Mouse (Mus musculus): ENCODE measurements around the gene Stoml1.

Stoml1 gene

DNA sequence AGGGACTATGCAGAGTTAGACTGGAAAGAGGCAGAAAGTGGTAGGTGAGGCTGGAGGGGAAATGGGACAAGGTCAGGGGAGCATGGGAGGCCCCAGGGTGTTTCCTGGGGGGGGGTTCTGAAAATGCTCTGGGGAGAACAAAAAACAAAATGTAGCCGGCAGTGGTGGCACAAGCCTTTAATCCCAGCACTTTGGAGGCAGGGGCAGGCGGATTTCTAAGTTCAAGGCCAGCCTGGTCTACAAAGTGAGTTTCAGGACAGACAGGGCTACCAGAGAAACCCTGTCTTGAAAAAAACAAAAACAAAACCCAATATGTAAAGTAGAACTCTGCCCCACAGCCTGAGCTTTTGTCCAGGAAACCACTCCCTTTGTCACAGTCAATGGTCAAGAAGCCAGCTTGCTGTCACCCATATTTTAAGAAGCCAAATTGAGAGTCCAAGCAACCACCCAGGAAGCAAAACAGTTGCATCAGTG is 19.1 kb downstream of the Stoml1 start:
- no peak for DNase-seq (ENCODE audit: low spot score in 2 of 2)

DNA sequence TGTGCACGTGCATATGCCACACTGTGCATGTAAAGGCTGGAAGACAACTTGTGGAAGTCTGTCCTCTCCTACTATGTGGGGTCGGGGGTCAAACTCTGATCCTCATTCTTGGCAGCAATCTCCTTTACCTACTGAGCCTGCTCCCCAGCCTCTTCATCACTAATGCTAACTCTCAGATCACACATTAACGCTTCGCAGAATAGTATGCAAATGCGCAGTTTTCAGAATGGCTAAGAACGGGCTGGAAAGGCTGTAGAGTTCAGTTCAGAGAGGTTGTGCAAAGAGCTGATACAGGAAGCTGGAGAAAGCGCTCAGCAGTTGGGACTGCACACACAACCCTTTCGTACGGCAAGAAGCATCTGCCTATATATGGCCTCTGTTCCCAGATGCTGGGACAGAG is 19.9 kb downstream of the Stoml1 start:
- DNase-seq (ENCODE audit: low spot score in 2 of 2), result no peak

DNA sequence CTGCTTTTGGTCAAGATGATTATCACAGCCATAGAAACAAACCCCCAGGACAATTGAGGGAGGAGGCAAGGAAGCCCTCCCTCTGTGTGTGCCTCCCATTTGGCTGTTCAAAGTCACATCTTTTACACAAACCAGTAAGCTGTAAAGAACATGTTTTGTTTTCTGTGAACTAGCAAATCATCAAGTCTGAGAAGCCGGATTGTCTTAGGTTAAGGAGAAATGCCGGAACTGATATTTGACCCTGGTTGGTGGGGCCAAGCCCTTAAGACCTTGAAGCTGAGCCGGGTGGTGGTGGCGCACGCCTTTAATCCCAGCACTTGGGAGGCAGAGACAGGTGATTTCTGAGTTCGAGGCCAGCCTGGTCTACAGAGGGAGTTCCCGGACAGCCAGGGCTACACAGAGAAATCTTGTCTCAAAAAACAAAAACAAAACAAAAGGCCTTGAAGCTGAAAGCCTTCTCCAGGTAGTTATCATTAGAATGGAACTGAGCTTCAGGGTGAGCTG is 21.2 kb downstream of the Stoml1 start:
- no peak for DNase-seq (ENCODE audit: low spot score in 2 of 2)

DNA sequence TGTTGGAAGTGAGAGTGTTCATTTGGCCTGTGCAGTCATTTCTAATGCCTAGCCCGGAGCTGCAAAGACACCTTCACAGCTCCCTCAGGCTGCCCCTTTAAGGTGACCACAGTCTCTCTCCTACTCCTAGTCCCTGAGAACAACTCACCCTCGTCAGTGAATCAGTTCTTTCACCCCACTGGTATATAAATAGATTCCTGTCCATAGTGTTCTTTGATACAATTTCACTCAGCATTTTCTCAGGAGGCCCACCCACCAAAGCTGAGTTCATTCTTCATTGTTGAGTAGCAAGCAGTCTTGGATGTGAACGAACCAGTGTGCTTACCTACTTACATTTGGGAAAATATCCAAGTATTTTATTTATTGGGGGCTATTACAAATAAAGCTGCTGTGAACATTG is 21.7 kb downstream of the Stoml1 start:
- DNase-seq (ENCODE audit: low spot score in 2 of 2), result no peak

DNA sequence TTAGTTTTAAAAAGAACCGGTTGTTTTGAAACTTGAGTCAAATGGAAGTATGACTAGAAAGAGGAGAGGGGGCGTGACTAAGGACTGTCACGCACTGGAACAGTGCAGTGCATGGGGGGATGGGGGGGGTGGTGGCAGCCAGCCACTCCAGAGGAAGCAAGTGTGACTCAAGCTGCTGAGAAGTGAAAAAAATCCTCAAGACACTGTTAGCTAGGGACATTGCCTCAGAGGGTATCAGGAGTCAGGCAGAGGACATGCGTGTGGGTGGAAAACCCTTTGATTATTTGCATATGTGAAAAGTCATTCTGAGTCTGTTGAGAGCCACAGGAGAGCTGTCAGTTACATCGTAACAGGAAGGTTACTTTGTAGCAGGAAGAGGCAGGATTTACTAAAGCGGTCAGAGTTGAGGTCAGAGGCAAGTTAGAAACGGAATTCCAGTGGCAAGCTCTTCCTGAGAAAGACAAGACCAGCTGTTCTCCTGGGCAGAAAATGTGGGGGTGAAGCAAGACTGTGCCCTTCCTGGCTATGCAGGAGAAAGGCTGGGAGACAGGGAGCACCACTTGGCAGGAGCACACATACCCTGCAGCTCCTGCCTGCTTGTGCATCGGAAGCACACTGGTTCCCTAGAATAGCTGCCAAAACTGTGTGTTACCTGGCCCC is 22.3 kb downstream of the Stoml1 start:
- no peak for DNase-seq (ENCODE audit: low spot score in 2 of 2)

DNA sequence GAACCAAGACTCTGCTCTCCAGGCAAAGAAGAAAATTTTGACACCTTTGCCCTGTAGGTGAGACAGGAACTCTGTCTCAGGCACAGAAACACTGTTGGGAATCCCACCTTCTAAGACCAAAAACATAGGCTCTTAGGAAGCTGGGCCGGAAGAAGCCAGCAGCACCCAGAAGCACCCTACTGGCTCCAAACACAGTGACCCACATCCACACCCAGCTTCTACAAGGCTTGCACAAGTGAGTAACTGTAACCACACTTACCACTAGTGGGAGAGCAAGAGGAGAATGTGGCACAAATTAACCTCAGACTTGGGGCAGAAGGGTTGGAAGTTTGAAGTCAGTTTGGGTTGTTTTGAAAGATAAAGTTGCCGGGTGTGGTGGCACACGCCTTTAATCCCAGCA is 22.8 kb downstream of the Stoml1 start:
- DNase-seq (ENCODE audit: low spot score in 2 of 2), result no peak

DNA sequence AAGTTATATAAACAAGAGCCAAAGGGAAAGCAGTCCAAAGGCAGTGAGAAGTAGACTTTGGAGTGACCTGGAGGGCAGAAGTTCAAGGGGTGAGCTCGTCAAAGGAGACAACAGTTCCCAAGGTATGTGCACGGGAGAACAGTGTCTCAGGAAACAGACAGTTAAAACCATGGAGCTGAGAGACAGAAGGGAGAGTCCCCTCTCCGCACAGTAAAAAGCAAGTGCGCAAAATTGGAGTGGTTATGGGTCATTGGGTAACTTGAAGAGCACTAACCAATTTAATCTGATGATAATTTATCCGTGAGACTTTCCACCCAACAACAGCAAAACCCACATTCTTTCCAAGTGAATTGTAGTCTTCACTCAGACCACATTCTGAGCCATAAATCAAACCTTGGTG is 23.4 kb downstream of the Stoml1 start:
- DNase-seq (ENCODE audit: low spot score in 2 of 2), result no peak

DNA sequence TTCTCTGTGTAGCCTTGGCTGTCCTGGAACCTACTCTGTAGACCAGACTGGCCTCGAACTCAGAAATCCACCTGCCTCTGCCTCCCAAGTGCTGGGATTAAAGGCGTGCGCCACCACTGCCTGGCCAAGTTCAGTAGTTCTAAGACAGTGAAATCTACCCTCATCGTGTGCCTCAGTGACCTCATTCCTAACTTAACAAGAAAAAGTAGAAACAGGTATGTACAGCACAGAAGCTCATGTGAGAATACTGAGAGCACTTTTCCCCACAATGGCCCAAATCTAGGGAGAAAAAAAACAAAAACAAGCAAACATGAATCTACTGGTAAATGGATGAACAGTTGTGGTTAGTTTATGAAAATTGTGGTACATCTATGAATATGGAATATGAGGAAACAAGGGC is 25.3 kb downstream of the Stoml1 start:
- no peak for DNase-seq (ENCODE audit: low spot score in 2 of 2)

DNA sequence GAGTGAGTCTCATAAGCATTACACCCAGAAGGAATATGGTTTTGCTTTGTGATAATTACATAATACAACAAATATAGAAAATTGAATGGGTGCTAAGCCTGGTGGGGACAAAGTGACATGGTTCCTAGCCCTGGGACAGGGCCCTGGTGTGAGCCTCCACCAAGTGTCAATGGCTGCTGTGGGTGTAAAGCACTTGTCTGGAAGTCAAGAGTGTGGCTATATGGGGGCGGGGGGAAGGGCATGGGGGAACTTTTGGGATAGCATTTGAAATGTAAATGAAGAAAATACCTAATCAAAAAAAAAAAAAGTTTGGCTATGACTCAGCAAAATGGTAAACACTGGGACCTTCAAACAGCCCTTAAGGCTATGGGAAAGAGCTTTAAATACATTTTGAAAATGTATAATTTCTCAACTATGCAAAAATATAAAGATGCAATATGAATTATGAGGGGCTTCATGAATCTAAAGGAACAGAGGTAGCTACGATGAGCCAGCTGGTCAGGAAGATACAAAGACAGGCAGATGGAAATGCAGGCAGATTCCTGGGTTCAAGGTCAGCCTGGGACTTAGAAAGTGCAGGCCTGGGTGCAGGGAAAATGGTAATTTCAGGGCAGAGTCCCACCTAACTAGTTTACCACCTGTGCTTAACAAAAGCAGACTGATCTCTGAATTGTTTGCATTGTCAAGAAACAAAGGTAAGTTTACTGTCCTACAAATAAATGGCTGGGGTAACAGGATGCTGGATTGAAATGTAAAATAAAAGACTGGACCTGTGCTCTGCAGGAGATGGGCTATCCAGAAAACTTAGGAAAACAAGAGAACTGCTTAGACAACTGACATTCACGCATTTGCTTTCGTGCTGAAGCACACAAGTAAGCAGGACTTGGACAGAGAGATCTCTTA is 26.1 kb downstream of the Stoml1 start:
- DNase-seq (ENCODE audit: low spot score in 2 of 2), result no peak

DNA sequence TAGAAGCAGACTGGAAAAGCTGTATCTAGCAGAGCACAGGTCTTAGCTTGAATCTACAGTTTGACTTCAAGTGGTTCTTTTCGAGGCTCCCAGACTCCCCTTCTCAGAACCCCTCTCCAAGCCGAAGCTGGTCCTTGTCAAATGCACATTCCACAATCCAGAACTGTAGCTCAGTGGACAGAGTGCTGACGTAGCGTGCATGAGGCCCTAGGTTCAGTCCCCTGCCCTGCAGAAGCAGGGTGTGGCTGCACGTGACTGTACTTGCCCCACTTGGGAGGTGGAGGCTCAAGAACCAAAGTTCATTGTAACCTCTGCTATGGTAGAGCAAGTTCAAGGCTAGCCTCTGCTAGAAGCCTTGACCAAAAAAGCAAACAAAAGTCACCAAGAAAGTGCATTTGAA is 26.8 kb downstream of the Stoml1 start:
- DNase-seq (ENCODE audit: low spot score in 2 of 2), result no peak

DNA sequence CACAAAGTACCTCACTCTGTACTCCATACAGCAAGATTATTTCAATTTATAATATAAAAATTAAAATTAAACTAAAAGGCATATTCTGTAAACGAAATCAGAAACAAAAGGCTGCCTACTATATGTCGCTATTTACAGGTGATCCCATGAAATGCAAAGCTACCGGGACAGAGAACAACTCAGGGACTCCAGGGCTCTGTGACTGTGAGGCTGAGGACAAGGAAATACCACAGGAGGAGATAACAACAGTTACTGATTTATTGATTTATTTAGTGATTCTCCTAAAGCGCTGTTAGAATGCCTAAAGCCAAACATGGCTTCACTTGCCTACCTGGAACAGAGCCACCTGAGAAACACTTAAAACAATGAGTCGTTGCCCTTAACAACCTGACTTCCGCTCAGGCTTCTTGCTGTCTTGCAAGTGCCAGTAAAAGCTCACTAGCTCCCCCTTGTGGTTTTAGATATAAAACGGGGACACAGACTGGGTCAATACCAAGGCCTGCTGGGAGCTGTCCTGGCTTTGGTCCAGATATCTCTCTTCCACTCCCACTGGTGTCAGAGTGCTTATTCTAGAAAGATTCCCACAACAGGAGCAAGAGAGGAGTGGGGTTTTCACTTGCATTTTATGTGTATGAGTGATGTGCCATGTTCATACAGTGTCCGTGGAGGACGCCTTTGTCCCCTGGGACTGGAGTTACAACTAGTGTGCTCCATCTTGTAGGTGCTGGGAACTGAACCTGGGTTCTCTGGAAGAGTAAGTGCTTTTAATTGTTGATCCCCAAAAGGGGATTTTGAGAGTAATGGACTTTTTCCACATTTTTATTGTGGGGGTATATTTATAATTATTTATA is 27.5 kb downstream of the Stoml1 start:
- peak in 1 of 2 experiments; percentile 55 for DNase-seq (ENCODE audit: low spot score in 2 of 2)

DNA sequence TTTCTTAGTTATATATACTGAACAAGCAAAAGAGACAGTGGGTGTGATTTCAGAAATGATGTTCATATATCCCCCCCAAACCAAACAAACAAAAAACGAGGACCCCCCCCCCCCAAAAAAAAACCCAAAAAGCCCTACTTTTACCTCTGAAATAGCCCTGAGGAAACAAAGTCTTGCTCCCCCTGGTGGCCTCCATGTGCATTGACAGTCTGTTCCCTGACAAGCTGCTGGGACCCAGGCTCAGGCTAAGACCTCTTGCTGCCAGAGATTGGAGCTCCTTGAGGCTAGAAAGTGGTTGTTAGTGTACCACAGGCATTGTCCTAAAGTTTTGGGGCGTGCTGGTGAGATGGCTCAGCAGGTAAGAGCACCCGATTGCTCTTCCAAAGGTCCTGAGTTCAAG is 28.6 kb downstream of the Stoml1 start:
- no peak for DNase-seq (ENCODE audit: low spot score in 2 of 2)

DNA sequence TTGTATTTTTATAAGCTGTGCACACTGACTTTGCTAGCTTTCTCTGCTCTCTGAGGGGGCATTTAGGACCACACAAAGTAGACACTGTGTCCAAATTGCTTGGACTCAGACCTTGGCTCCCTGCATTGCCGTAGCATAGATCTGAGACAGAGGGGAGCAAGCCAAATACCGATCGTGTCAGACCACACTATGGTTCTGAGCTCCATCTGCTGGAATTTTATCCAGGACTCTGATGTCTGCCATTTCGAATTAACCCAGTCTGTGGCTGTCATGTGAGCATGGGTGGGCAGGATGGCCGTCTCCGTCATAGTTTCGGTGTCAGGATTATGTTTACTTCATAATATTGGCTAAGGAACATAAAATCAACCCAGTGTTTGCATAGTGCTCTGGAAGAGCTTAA is 30.5 kb downstream of the Stoml1 start:
- no peak for DNase-seq (ENCODE audit: low spot score in 2 of 2)

DNA sequence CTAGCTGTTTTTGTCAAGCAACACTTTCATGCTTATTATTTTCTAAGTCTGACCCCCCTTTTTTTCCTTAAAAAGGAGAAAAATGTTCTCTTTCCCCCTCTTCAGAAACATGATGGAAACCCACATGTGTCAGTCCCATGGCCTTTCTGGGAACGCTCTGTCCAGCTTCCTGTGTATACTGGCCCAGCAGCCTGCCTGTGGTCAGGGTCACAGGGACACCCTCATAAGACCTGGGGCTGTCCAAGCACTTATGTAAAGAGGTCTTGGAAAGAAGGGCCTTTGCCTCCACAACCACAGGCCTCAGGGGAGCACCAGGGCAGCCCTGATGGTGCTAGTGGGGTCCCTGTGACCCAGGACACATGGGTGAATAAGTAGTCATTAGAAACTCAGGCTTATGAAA is 36.1 kb downstream of the Stoml1 start:
- no peak for DNase-seq (ENCODE audit: low spot score in 2 of 2)

DNA sequence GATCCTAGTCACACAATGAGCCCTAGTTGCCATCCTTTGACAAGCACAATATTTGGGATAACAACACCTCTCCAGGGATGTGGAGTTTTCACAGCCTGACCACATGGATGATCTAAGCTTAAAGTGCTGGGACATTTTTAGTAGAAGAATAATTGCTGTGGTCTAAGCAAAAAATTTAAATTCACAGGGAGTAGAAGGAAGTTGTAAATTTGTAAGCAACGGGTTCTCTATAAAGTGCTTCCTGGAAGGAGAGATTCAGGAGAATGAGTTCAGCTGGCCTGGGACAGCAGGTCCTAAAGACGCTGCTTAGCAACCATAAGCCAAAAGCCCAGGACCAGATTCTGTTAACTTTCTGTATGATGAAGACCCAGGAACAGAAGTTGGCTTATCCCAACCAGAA is 36.9 kb downstream of the Stoml1 start:
- no peak for DNase-seq (ENCODE audit: low spot score in 2 of 2)

DNA sequence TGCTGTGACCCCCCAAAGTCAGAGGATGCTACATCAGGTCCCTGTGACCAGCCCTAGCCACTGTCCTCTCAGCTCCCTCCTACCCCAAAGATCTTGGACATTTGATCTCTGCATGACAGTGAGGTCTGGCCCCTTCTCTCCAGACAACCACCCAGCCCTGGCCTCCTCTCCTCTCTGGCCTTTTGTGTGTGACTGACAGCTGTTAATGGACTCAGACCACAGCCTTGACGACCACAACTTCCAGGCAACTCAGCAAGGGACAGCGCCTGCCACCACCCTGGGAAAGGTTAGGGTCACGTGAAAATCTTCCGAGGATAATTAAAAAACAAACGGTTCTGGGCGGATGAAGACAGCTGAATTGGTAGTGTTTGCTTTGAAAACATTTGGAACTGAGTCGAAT is 41.6 kb downstream of the Stoml1 start:
- DNase-seq (ENCODE audit: low spot score in 2 of 2), result no peak

DNA sequence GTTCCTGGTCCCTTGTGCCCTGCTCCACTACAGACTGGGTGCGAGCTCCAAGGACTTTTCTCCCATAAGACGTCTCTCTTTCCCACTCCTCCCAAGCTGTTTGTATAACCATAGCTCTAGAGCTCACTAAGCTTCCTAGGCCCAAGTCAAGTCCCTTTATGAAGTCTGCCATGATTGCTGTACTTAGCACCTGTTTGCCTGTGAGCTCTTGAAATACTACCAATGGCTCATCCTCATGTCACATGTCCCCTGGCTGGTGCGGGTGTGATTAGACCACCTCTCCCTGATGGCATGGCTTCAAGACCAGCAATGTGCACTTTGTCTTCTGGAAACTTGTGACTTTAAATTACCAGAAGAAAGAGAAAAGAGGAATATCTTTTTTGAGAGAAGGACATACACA is 42.4 kb downstream of the Stoml1 start:
- DNase-seq (ENCODE audit: low spot score in 2 of 2), result no peak

DNA sequence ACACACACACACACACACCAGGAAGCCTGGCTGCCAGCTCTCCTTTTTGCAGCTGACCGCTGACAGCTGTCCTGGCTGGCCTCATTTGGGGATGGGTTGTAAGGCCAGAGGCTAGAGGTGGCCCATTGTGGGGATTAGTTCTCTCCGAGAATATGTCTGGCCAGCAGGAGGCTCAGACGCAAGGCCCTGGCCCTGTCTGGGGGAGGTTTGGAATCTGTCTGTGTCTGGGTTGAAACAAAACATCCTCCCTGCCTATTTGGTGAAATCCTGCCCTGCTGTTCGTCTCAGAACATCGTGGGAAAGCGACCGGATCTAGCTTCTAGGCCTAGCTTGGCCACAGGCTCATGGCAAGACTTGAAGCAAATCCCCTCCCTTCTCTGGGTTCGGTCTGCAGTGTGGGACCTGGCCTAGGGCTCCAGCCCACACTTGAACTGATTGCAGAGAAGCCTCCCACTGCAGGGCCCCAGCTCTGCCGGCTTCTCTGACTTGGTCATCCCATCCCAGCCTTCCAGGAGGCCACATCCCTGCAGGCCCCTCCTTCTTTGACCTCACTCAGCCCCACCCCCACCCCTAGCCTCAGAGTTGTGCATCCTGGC is 42.9 kb downstream of the Stoml1 start:
- peak; percentile 70 to 72 for DNase-seq (ENCODE audit: low spot score in 2 of 2)

DNA sequence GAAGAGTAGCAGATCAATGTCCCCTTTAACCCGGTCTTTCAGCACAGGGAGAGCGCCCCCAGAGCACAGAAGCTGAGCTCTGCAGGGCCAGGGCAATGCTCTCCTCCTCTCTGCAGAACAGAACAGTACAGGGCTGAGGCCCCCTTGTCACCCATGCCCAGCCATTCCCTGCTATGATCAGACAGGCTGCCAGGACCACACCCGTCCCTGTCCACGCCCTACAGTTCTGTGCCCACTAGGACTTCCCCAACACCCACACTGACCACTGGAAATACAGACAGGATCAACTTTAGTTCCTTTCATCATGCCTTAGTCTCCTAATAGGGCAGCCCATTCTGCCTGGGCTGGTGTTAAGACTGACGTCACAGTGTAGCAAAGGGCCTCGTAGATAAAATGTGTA is 44.1 kb downstream of the Stoml1 start:
- DNase-seq (ENCODE audit: low spot score in 2 of 2), result no peak

DNA sequence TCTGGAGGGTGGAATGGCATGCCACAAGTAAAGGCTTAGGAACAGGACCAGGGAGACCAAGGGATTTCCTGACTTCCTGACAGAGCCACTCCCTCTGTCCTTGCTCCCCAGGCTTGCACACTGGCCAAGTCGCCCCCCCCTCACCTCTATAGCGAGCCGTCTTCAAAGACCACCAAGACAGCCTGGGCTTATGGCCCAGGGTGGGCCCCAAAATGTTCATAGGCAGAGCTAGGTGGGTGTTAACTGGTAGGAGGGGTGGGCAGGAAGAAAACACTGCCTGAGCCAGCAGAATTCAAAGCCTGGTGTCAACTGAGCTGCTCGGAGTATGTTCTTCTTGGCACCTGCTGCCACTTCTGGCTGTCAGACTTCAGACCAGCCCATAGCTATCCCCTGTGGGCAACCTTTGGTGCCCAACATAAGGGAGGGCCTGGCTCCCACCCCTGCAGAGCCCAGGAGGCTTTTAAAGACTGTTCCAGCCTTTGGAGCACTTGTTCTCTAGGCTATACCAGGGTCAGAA is 45.1 kb downstream of the Stoml1 start:
- no peak for DNase-seq (ENCODE audit: low spot score in 2 of 2)

DNA sequence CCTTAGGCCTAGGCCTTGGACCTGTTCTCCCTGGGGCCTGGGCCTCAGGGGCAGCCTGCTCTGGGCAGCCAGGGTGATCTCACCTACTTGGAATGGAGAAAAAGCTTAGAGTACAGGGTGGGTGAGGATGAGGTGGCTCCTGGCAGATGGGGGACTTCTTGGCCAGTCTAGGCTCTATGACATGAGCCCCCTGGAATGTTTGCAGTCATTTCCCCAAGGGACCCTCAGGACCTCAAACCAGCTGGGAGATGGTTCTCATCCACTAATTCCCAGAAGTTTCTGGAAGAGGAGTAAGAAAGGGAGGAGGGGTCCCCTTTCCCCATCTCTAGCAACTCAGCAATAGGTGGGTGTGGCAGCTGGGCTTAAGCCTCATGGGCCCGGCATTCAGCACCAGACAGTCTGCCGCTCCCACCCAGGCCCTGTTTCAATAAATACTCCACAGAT is 46.4 kb downstream of the Stoml1 start:
- peak in 1 of 2 experiments; percentile 57 for DNase-seq (ENCODE audit: low spot score in 2 of 2)

Measured in urinary bladder, postnatal 4 days (tissue).